Mouse (Mus musculus): ENCODE data around the gene Tmem243.
A peak's percentile ranks its signal among the peaks of the same experiment; 100 is the strongest.

The Tmem243 gene

DNA sequence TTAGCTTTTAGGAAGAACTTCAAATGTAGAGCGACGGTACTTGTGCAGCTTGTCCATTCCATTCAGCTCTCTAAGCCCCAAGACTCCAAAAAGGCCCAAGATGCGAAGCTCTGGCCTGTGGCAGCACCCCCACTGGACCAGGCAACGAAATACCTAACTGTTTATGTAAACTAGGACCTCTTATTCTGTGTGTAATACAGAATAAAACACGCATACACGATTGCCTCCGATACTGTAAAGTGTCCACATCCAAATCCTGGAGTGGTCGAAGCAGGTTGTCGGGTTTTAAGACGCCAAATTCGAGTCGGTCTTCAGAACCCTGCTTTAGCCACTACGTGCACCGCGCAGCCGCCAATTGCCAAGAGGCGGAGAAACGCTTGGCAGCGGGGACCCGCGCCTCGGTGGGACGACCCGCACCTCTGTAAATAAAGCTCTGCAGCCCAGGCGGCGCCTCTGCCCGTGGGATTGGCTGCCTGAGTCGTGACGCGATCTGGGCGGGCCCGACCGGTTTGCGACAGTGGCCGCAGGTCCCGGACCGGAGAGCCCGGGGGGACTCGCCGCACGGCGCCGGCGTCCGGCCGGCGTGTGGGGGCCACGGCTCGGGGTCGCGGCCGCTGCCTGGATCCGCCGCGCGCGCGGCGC is at the start of gene Tmem243:
TSS of gene Tmem243 (plus strand) at position 462 of the 642 bp plus-strand sequence.
- DNase-seq, result peak; percentile 88

DNA sequence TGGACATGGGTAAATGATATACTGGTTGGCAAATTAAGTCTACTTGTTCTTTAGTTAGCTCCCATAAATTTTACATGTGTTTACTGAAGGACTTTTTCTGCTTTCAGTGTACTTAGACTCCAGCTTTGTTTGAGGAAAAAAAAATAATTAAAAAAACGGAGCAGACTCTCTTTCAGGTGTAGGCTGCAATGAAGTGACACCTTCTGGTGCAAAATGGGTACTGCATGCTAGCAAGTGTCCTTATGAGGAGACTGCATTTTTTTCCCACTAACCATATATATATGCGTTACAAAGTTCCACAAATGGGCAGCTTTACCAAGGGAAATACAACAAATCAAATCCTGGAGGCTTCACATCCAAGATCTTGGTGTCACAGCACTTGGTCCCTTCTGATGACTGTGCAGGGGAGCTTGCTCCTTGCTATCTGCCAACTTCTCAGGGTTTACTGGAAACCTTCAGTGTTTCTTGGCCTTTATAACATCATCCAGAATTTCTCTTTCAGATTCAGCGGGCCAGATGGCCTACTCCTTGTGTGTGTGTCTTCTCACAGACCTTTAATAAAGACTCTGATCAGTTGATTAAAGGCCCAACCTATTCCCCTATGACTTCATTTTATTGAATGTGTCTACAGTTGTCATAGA is 44.3 kb upstream of the Tmem243 start:
- peak; percentile 70 for DNase-seq

DNA sequence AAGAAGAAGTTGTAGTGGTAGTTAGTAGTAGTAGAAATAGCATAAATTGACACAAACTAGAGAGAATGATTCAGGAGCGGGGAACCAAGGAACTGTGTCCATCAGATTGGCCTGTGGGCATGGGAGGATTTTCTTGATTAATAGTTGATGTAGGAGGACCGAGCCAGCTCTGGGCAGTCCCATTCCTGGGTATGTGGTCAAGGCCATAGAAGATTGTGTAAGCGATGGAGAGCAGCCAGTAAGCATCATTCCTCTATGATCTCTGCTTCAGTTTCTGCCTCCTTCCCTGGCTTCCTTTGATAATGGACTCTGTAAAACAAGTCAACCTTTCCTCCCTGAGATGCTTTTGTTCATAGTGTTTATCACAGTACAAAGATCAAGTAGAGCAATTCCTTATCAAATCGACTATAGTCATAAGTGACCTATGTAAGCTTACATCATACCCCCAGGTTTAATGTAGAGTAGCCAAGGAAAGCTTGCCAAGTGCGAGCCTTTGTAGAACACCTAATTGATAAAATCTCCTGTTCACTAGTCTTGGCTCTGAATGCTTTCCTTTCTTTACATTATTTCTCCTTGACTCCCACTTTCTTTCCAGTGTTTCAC is 43.1 kb upstream of the Tmem243 start:
- no peak for DNase-seq

DNA sequence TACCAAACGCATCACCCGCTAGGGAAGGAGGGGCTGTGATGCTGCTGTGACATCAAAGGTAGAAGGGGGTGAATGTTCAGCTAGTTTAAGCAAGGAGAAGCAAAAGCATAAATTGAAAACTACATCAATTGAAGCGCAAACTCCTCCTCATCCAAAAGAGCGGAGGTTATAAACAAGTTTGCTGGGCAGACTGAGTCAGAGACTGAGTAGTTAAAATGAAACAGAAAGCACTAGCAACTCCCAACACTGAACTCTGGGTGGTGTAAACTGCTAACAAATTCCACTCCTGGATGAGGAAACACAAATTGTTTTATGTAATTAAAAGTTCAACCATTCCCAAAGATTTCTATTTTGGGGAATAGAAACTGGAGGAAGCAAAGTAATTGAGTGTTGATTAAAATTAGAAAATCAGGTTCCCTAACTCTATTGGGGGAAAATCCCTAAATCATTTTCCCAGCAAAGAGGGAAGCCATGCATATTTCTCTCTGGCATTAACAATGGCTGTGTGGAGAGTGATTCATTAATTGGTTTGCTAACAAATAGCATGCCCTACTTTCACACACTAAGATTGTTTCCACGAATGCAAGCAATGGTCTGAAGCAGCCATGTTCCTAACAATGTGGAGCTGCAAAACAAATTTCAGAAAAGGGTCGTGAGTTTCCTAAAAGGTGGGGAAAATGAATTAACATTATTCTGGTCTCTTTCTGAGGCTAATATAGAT is 41.0 kb upstream of the Tmem243 start:
- no peak for DNase-seq

DNA sequence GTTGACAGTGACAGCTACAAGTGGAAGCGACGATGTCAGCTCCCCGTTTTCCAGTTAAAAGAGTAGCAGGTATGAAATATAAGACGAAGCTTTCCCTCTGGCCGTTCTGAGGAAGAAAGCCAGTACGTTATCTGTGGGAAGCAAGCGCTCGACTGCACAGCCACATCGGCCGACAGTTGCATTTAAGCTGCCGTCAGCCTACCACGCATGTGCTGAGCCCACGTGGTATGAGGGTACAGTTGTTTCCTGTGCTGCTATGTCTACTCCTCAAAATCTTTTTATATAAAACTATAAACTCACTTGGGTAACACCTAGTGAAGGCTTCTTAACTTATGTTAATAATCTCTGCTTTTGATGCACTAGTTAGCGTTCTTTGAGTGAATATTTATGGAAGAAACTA is 40.2 kb upstream of the Tmem243 start:
- DNase-seq, result no peak

DNA sequence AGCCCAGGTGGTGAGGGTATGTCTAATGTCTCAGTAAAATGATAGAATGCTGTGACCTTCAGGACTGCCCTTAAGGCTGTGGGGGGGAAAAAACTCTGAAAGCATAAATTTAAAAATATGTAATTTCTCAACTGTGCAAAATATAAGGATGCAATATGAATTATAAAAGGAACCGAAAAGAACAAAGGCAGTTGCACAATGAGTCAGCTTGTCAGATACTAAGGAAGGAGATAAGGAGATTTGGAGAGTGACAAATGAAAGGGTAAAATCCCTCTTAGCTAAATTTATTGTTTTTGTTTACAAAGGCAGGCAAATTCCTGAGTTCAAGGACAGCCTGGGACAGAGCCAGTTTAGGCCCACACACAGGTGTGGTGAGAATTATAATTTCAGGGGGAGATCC is 36.3 kb upstream of the Tmem243 start:
- DNase-seq, result no peak

DNA sequence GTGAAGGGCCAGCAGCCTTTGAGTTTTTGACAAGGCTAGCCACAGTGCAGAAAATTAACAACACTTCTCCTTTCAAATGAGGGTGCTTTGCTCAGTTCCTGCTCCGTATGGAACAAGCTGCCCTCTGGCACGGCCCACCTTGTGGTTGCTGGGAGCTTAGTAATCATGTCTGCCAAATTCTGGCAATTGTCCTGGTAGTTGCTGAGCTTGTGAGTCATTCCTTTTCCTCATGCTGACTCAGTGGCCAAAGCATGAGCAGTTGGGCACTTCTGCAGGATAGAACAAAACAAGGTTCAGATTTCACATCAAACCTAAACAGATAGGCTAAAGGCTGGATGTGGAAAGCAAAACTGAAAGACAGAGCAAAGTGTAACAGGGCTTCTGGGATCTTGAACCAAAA is 31.6 kb upstream of the Tmem243 start:
- peak; percentile 80 for DNase-seq

DNA sequence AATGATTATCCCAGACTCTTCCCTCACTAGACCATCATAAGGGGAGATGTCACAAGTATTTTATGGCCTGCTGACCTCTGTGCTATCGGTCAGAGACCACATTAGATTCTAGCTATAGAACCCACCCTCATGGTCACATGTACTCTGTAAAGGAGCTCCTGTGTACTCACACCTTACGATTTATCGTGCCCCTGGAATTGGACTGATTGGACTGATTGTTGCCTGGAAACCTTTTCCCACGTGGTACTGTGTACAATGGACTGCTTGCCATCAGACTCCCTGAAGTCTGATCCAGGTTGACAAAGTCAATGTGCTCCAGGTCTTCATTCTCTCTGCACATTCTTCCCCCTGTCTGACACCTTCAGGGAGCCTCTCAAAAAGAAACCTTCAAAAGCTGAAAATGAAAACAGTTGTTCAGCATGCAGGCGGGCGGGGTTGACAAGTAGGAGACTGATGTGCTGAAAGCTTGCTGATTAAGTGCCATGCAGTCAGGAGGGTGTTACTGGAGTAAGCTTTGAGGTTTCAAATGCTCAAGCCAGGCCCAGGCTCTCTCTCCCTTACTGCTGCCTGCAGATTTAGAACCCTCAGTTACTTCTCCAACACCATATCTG is 30.8 kb upstream of the Tmem243 start:
- DNase-seq, result peak; percentile 4

DNA sequence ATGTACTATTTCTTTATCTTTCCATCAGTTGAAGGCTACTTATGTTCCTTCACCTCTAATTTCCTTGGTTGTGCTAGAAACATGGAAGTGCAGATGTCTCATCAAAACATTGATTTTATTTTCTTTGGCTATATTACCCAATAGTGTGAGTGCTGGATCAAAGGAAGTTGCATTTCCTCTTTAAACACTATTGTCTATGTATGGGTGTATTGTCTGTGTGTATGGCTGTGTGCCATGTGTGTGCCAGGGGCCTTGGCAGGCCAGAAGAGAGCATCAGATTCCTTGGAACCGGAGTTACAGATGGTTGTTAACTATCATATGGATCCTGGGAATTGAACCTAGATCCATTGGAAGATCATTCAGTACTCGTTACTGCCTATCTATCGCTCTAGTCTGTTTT is 29.1 kb upstream of the Tmem243 start:
- DNase-seq, result no peak

DNA sequence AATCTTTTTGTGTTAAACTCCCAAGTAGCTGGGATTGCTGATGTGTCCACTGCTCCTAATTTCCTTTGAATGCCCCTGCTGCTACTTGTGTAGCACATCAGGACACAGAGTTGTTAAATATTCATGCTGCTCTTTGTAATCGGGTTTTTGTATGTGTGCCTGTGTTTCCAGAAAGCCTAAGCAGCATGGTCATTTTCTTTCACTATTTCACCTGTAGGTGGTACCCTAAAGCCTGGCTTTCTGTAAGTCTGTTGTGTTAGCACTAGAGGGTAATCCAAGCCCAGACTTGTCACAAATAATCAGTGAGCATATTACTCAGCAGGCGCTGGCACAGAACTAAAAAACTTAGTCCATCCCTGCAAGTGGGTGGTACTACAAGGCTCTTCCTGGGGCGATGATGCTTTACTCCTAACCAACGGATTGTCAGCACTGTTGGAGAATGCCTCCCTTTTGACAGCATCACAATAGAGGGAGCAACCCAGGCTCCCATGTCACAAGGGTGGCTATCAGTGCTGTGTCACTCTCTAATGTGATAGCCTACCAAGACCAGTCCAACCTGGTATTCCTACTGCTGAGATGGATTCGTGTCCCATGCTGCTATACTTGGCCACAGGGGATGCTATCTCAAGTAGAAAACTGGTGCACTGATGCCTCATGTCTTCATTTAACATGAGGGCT is 27.2 kb upstream of the Tmem243 start:
- DNase-seq, result peak; percentile 10

DNA sequence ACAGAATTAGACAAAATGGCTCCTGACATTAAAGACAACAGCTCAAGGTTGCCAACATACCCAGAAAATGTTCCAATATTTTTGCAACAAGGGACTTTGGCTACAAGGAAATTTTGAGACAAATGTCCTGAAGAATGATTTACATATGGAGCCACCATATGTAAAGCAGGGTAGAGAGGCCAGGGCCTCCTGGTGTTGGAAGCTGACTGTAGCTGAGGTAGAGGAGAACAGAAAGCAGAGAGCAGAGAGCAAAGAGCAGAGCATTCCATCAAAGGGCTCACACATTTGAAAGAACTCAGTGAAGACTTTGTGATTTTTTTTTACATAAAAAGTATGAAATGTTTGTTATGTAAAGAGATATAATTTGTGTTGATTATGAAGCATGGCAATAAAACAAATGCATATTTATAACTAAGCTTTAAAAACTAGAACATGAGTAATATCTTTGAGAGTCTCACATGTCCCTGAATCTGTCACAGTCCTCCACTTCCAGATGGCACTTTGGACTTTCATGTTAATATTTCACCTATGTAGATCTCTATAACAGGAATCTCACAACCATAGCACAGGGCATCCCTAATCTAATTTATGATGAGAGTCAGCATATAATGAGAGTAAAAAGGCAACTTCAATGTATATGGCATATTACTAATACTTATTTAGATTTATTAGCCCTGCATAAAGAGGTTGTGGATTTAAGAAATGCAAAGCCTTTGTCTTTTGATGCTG is 20.5 kb upstream of the Tmem243 start:
- DNase-seq, result no peak

DNA sequence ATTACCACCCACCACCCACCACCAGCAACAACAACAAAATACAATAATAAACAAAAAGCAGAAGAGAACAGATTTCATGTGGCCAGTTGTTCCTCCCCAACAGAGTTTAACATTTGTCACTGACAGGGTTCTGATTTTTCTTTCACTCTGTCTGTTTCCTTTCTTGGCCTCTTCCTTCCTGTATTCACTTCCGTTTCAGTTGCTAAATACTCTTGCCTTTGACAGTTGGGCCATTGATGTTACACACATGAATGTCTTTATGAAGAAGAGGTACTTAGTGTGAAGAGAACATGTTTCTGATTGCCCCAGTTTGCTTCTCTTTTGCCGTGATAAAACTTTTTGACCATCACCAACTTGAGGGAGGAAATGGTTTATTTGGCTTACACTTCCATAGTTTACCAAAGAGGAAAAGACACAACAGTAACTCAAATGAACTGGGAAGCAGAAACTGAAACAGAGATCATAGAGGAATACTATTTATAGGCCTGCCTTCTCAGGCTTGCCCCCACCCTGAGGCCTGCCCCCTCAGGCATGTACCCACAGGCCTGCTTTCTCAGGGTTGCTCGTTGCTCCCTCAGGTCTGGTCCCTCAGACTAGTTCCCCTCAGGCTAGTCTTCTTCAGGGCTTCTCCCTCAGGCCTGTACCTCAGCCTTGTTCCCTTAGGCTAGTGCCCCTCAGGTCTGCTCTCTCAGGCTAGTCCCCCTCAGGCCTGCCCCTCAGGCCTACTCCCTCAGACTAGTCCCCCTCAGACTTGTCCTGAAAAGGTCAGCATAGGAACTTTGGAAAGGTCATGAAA is 13.3 kb upstream of the Tmem243 start:
- DNase-seq, result no peak

DNA sequence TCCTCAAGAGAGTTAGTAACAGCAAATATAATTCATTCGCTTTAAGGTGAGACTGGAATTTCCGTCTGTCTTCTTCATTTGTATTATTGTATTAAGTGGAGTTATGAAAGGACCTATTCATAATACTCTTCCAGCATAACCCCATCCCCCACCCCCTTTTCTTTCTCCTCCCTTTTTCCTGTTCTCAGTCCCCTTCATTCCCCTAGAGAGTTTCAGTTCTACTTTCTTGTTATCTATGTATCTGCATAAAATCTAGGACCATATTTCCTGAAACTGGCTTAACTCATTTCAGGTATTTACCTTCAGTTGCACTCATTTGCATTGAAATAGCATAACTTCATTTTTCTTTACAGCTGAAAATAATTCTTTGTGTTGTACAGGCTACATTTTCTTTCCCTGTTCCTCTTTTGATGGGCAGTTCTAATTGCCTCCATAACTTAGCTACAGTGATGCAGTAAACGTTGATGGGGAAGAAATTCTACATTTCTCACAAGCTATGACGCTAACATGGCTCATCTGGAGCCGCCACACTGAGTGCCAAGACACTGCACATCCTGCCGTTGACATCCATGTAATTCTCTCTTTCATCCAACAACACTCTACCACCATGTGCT is 9.9 kb upstream of the Tmem243 start:
- DNase-seq, result no peak

DNA sequence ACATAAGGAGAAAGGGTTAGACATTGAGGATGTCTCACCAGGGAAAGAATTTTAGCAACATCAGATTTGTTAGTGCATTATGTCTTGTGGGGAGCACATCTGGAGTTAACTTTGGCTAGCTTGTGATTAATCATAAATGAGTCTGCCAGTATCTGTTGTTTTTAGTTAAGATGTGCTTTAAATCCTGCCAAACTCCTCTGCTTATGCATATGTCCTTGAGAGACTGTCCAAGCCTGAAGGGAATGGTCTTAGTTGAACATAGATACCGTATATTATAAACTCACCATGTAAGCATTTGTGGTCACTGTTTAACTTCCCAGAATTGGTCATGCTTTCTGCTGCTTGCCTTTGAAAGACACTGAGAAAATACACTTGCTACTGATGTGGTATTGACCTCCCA is 7.8 kb upstream of the Tmem243 start:
- no peak for DNase-seq

DNA sequence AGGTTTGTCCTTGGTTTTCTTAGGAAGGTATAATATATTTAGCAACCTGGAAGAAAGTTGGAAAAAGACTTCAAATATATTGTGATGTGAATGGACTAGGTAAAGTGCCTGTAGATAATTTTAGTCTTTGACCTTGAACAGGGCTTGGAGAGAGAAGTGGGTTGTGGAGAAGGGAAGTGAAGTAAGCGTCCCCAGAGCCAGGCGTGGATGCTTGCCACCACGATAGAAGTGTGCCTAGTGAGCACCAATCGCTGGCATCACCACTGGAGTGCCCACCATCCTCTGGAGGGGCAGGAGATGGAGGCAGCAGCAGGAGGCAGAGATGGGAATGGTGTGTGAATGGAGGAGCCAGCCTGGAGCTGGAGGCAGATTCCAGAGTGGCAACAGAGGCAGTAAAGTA is 7.0 kb upstream of the Tmem243 start:
- no peak for DNase-seq

DNA sequence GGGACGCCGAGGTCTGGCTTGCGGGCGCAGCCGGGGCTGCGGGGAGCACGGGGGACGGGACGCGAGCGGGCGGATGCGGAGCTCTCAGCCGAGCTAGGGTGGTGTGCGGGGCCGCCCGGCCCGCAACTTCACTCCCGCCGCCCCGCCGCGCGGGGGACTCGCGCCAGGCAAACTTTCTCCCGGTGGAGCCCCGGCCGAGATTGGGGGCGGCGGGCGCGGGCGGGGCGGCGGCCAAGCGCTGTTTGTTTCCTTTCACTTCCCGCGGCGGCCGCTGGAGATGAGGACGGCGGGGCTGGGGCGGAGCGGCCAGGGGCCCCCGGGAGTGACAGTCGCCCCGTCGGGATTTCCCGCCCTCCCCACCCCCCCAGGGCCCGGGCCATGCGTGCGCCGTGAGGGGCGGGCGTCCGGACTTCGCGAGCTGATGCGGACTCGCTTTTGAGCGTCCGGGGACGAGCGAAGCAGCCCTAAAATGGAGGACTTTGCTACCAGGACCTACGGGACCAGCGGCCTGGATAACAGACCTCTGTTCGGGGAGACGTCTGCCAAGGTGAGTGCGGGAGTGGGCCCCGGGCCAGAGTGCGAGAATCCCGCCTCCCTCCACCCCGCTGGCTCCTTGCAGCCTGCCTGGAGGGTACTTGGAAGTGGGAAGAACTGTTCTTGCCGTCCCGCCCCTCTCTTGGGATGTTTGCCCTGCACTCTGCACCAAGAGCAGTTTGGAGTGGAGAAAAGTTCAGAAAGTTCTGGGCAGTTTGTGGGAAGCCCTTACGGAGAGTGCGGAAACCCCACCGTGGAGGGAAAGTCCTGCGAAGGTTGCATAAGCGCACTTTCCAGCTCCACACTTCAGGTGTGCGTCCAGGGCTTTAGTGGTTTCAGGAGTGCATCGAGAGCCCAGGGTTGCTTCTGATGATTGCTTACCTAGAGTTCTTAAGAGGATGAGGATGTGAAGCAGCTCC is 657 bp downstream of the Tmem243 start:
- peak; percentile 71 for DNase-seq

DNA sequence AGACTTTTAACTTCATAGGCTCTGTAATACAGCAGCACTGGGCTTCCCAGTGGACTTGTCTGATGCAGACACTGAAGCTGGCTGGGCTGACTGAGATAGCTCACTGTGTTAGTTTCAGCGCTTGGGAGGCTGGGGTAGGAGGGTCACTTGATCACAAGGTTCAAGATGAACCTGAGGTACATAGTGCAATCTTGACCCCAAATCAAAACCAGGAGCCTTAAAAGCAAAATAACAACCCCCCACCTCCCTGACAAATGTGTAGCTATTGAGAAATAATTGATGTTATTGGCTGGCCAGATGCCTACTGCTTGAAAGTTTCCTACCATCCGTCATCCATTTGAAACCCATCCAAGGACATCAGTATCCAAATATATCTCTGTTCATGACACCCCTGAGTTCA is 2.2 kb downstream of the Tmem243 start:
- no peak for DNase-seq

DNA sequence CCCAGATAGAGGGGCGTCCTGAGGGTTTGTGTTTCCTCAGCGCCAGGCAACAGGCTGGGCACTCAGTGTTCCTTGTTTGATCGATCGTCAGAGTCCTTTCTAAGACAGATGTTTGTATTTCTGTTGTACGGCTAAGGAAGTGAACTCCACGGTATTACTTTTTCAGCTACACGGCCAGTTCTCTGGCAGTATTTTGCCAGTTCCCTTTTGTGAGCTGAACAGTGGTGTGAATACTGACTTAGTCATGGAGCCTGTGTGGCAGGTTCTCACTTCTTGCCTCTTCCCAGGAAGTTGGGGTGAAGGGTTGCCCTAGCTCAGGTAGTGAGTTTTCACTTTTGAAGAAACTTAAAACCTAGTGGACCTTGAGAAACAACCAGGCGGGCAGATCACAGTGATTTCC is 3.5 kb downstream of the Tmem243 start:
- no peak for DNase-seq

DNA sequence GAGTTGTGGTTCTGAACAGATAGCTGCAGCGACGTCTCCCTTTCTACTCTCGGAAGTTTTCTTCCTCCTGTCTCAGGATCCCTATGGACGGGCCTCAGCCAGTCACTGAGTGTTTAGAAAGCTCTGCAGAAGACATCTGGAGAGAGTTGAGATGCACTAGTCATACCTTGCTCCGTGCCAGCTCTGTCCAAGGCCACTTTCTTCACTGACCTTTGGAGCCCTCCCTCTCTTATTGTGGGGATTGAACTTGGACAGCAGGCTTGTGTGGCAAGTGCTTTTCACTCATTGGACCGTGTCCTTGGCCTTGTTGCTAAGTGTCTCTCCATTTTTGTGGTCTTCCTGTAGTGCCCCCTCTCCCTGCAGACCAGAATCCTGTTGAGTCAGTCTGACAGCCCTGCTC is 6.3 kb downstream of the Tmem243 start:
- no peak for DNase-seq
